Mouse (Mus musculus): ENCODE results near the gene Zfp334. TPM values are rescaled to one million over a fixed set of nuclear protein-coding genes. Genes with fewer than 3 reads are reported as not detected.

Zfp334 gene
- polyA plus RNA-seq, 1 experiment from 2014 or later, result 22.0 TPM

DNA sequence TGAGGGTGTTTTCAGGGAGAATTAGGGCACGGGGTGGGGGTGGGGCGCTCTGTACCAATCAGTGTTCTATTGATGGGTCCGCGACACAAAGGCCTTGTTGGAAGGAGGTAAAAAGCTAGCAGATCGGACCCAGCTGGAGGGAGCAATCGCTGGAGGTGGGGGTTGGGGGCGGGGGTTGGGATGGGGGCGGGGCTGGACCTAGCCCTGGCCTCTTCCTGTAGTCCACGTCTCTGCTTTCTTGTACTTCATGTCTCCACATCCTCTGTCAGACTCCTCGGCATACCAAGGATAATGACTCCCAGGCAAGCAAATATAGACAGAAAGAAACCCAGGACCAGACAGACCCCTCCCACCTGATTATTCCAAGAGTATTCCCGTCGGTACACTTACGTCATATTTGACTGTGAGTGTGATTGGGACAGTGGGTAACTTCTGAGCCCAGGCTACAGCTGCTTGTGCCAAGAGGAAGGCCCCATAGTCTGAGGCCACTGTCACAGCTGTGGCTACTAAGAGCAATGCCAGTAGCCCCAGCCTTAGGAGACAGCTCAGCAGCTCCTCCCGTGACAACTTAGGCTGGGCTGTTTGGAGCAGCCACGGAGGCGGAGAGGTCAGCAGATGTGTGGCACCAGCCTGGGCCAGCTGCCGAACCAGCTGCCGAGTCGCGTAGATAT is 8.9 kb upstream of the Zfp334 start:
- ATAC-seq (replicated peaks; ENCODE audit: insufficient number of reproducible peaks, low FRiP score, low TSS enrichment, low read depth) (peak; percentile 82), DNase-seq (ENCODE audit: low spot score) (peak; percentile 80)
- WGBS, result 18% methylated on average over 20 of the region's 20 CpGs
- peak overlapping the region; percentile 24; the same call in 1 of the 2 replicates for H3K4me2 ChIP-seq (ENCODE audit: low read depth, low read length)
- no peak overlapping the region for H3K4me3 ChIP-seq (ENCODE audit: low read depth, low read length)
- peaks cover 8% of the 10 kb centered on the region; the same call in 1 of the 2 replicates for H3K4me1 ChIP-seq (ENCODE audit: control insufficient read depth, insufficient read depth, low read length)
- H3K27me3 ChIP-seq (ENCODE audit: control insufficient read depth, insufficient read depth, low read length), result no peaks in the 10 kb centered on the region
- peak overlapping the region; percentile 74 for H3K27ac ChIP-seq (replicated peaks; ENCODE audit: low read depth, low read length)
- H3K9me3 ChIP-seq (replicated peaks; ENCODE audit: control insufficient read depth, low read length), result no peaks in the 10 kb centered on the region
- H3K9ac ChIP-seq (replicated peaks; ENCODE audit: low read length), result 0 out of 2 replicates have a peak overlapping the region, but pooled peaks have one; percentile 18
- no peaks in the 10 kb centered on the region for H3K36me3 ChIP-seq (replicated peaks; ENCODE audit: control insufficient read depth, insufficient read depth, low read depth, low read length)

GRCm38 (mm10) chr2:165392156-165392555 is 4.1 kb upstream of the Zfp334 start:
- H3K4me2 ChIP-seq (ENCODE audit: low read depth, low read length), result no peak overlapping the region
- no peaks in the 10 kb centered on the region for H3K36me3 ChIP-seq (replicated peaks; ENCODE audit: control insufficient read depth, insufficient read depth, low read depth, low read length)
- H3K9ac ChIP-seq (replicated peaks; ENCODE audit: low read length), result no peak overlapping the region
- H3K9me3 ChIP-seq (replicated peaks; ENCODE audit: control insufficient read depth, low read length), result no peaks in the 10 kb centered on the region
- H3K4me1 ChIP-seq (ENCODE audit: control insufficient read depth, insufficient read depth, low read length), result 0 out of 2 replicates have a peak, but pooled peaks cover 1% of the 10 kb centered on the region
- no peak for DNase-seq (ENCODE audit: low spot score)
- ATAC-seq (replicated peaks; ENCODE audit: insufficient number of reproducible peaks, low FRiP score, low TSS enrichment, low read depth), result no peak
- WGBS, result 82% methylated on average over 4 of the region's 4 CpGs
- H3K27ac ChIP-seq (replicated peaks; ENCODE audit: low read depth, low read length), result no peak overlapping the region
- no peaks in the 10 kb centered on the region for H3K27me3 ChIP-seq (ENCODE audit: control insufficient read depth, insufficient read depth, low read length)
- H3K4me3 ChIP-seq (ENCODE audit: low read depth, low read length), result no peak overlapping the region

DNA sequence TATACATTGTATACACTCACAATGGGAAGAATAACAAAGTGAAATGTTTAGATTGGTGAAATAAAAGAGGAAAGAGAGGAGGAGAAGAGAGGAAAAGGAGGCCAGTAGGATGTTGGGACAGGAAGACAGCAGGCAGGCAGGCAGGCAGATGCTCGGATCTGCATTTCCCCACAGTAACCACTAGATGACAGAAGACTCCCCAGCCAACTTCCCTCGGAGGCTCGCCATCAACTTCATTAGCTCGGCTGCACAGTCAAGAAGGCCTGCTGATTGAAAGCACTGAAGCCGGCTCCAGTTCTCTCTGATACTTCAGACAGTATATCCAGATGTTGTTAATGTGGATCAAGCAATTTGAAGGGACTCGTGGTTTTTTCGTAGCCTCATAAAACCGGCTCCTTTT is 3.5 kb upstream of the Zfp334 start:
- Histone ChIP-seq H3K4me1 (ENCODE audit: control insufficient read depth, insufficient read depth, low read length) (peaks cover 3% of the 10 kb centered on the region; the same call in 1 of the 2 replicates), H3K4me2 (ENCODE audit: low read depth, low read length) (no peak overlapping the region), H3K9ac (replicated peaks; ENCODE audit: low read length) (no peak overlapping the region), H3K9me3 (replicated peaks; ENCODE audit: control insufficient read depth, low read length) (no peaks in the 10 kb centered on the region), H3K36me3 (replicated peaks; ENCODE audit: control insufficient read depth, insufficient read depth, low read depth, low read length) (no peaks in the 10 kb centered on the region), H3K27me3 (ENCODE audit: control insufficient read depth, insufficient read depth, low read length) (no peaks in the 10 kb centered on the region), H3K27ac (replicated peaks; ENCODE audit: low read depth, low read length) (no peak overlapping the region), H3K4me3 (ENCODE audit: low read depth, low read length) (no peak overlapping the region)
- 15% methylated on average over 8 of the region's 8 CpGs for WGBS
- DNase-seq (ENCODE audit: low spot score) (peak; percentile 85), ATAC-seq (replicated peaks; ENCODE audit: insufficient number of reproducible peaks, low FRiP score, low TSS enrichment, low read depth) (no peak)

- no peak overlapping the region for H3K27ac ChIP-seq (replicated peaks; ENCODE audit: low read depth, low read length)
- WGBS, result 84% methylated on average over 6 of the region's 6 CpGs
- H3K4me2 ChIP-seq (ENCODE audit: low read depth, low read length), result no peak overlapping the region
- no peak overlapping the region for H3K9ac ChIP-seq (replicated peaks; ENCODE audit: low read length)
- DNase-seq (ENCODE audit: low spot score) (no peak), ATAC-seq (replicated peaks; ENCODE audit: insufficient number of reproducible peaks, low FRiP score, low TSS enrichment, low read depth) (no peak)
- H3K4me1 ChIP-seq (ENCODE audit: control insufficient read depth, insufficient read depth, low read length), result peaks cover 3% of the 10 kb centered on the region; the same call in 1 of the 2 replicates
- H3K27me3 ChIP-seq (ENCODE audit: control insufficient read depth, insufficient read depth, low read length), result no peaks in the 10 kb centered on the region
- H3K4me3 ChIP-seq (ENCODE audit: low read depth, low read length), result no peak overlapping the region
- H3K9me3 ChIP-seq (replicated peaks; ENCODE audit: control insufficient read depth, low read length), result no peaks in the 10 kb centered on the region
- H3K36me3 ChIP-seq (replicated peaks; ENCODE audit: control insufficient read depth, insufficient read depth, low read depth, low read length), result peaks cover 11% of the 10 kb centered on the region
Observed at GRCm38 (mm10) chr2:165389299-165389952, 1.4 kb upstream of the Zfp334 start.

- Histone ChIP-seq H3K9ac (replicated peaks; ENCODE audit: low read length) (peak overlapping the region; percentile 97), H3K4me1 (ENCODE audit: control insufficient read depth, insufficient read depth, low read length) (peaks cover 3% of the 10 kb centered on the region; the same call in 1 of the 2 replicates), H3K4me3 (ENCODE audit: low read depth, low read length) (peak overlapping the region; percentile 87), H3K27me3 (ENCODE audit: control insufficient read depth, insufficient read depth, low read length) (no peaks in the 10 kb centered on the region), H3K27ac (replicated peaks; ENCODE audit: low read depth, low read length) (peak overlapping the region; percentile 87; the same call in 1 of the 2 replicates), H3K36me3 (replicated peaks; ENCODE audit: control insufficient read depth, insufficient read depth, low read depth, low read length) (peaks cover 22% of the 10 kb centered on the region), H3K9me3 (replicated peaks; ENCODE audit: control insufficient read depth, low read length) (no peaks in the 10 kb centered on the region), H3K4me2 (ENCODE audit: low read depth, low read length) (peak overlapping the region; percentile 68)
- ATAC-seq (replicated peaks; ENCODE audit: insufficient number of reproducible peaks, low FRiP score, low TSS enrichment, low read depth) (no peak), DNase-seq (ENCODE audit: low spot score) (peak; percentile 55)
- 7% methylated on average over 4 of the region's 4 CpGs for WGBS
Observed at GRCm38 (mm10) chr2:165387370-165387769, 689 bp downstream of the Zfp334 start.

DNA sequence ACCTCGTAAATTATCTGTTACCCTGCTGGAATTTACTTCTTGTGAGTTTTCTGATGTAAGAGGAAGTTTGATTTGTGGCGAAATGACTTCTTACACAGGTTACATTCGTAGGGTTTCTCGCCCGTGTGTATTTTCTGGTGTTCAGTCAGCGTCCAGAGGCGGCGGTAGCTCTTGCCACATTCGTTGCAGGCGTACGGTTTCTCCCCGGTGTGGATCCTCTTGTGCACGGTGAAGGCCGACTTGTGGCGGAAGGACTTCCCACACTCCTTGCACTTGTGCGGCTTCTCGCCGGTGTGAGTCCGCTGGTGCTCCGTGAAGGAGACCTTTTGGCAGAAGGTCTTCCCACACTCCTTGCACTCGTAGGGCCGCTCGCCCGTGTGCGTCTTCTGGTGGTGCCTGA is 8.0 kb downstream of the Zfp334 start:
- H3K4me1 ChIP-seq (ENCODE audit: control insufficient read depth, insufficient read depth, low read length), result no peaks in the 10 kb centered on the region
- ATAC-seq (replicated peaks; ENCODE audit: insufficient number of reproducible peaks, low FRiP score, low TSS enrichment, low read depth), result no peak

DNA sequence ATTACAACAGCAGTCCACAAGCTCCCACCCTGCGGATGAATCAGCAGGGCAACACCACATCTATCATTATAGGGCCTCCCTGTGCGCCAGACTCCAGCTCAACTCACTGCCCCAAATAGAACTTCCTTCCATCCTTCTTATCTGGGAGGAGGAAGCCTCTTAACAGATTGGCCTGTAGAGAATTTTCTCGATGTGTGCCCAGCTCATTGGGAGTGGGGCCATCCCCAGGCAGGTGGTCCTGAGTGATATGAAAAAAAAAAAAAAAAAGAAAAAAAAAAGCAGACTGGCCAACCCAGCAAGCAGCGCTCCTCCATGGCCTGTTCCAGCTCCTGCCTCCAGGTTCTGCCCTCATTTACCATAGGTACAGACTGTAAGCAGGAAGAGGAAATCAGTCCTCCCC is 12.1 kb downstream of the Zfp334 start:
- no peak for ATAC-seq (replicated peaks; ENCODE audit: insufficient number of reproducible peaks, low FRiP score, low TSS enrichment, low read depth)
- H3K4me3 ChIP-seq (ENCODE audit: low read depth, low read length), result no peak overlapping the region
- peaks cover 16% of the 10 kb centered on the region for H3K36me3 ChIP-seq (replicated peaks; ENCODE audit: control insufficient read depth, insufficient read depth, low read depth, low read length)

More for the DNA sequence above, 8.0 kb downstream of the Zfp334 start:
- Histone ChIP-seq H3K4me3 (ENCODE audit: low read depth, low read length) (no peak overlapping the region), H3K27me3 (ENCODE audit: control insufficient read depth, insufficient read depth, low read length) (no peaks in the 10 kb centered on the region), H3K27ac (replicated peaks; ENCODE audit: low read depth, low read length) (no peak overlapping the region), H3K36me3 (replicated peaks; ENCODE audit: control insufficient read depth, insufficient read depth, low read depth, low read length) (peaks cover 44% of the 10 kb centered on the region), H3K4me2 (ENCODE audit: low read depth, low read length) (no peak overlapping the region), H3K9ac (replicated peaks; ENCODE audit: low read length) (no peak overlapping the region), H3K9me3 (replicated peaks; ENCODE audit: control insufficient read depth, low read length) (peaks cover 6% of the 10 kb centered on the region; the same call in 1 of the 2 replicates)
- no peak for DNase-seq (ENCODE audit: low spot score)
- WGBS, result 96% methylated on average over 25 of the region's 25 CpGs

GRCm38 (mm10) chr2:165375478-165375877 is 12.6 kb downstream of the Zfp334 start:
- no peak overlapping the region for H3K4me3 ChIP-seq (ENCODE audit: low read depth, low read length)

More for the DNA sequence above, 12.1 kb downstream of the Zfp334 start:
- Histone ChIP-seq H3K27me3 (ENCODE audit: control insufficient read depth, insufficient read depth, low read length) (no peaks in the 10 kb centered on the region), H3K9ac (replicated peaks; ENCODE audit: low read length) (no peak overlapping the region), H3K4me2 (ENCODE audit: low read depth, low read length) (no peak overlapping the region), H3K4me1 (ENCODE audit: control insufficient read depth, insufficient read depth, low read length) (no peaks in the 10 kb centered on the region), H3K27ac (replicated peaks; ENCODE audit: low read depth, low read length) (no peak overlapping the region), H3K9me3 (replicated peaks; ENCODE audit: control insufficient read depth, low read length) (peaks cover 2% of the 10 kb centered on the region; the same call in 1 of the 2 replicates)
- WGBS, result 83% methylated on average over 4 of the region's 4 CpGs
- no peak for DNase-seq (ENCODE audit: low spot score)

More at GRCm38 (mm10) chr2:165375478-165375877, 12.6 kb downstream of the Zfp334 start:
- Histone ChIP-seq H3K9ac (replicated peaks; ENCODE audit: low read length) (no peak overlapping the region), H3K4me1 (ENCODE audit: control insufficient read depth, insufficient read depth, low read length) (no peaks in the 10 kb centered on the region), H3K36me3 (replicated peaks; ENCODE audit: control insufficient read depth, insufficient read depth, low read depth, low read length) (peaks cover 11% of the 10 kb centered on the region), H3K27ac (replicated peaks; ENCODE audit: low read depth, low read length) (no peak overlapping the region), H3K27me3 (ENCODE audit: control insufficient read depth, insufficient read depth, low read length) (no peaks in the 10 kb centered on the region), H3K4me2 (ENCODE audit: low read depth, low read length) (no peak overlapping the region), H3K9me3 (replicated peaks; ENCODE audit: control insufficient read depth, low read length) (no peaks in the 10 kb centered on the region)
- WGBS, result 85% methylated on average over 5 of the region's 5 CpGs
- DNase-seq (ENCODE audit: low spot score), result no peak
- ATAC-seq (replicated peaks; ENCODE audit: insufficient number of reproducible peaks, low FRiP score, low TSS enrichment, low read depth), result no peak

Measured in embryonic facial prominence, embryonic 11.5 days (tissue).